Mouse (Mus musculus) midbrain, embryonic 16.5 days (tissue): Measurements from ENCODE around the gene Synpo2. TPM values are rescaled to one million over a fixed set of nuclear protein-coding genes. Genes with fewer than 3 reads are reported as not detected.

Source experiments
- ATAC-seq: fragments of 200-750 bp; cut with Nextera tagmentation; 2 replicates; pipeline ENCODE4 v1.8.0; 2017; ENCODE audit warnings: moderate TSS enrichment
- H3K27ac ChIP-seq: fragments of 300-500 bp; sonication (generic); 2 replicates; pipeline ENCODE4 v1.5.1; 2014; ENCODE audit warnings: mild to moderate bottlenecking, low read length, mixed read lengths
- H3K27me3 ChIP-seq: fragments of 300-500 bp; sonication (generic); 2 replicates; pipeline ENCODE4 v1.6.1; 2014; ENCODE audit warnings: low read depth, low read length, mixed read lengths; ENCODE audit not compliant: control insufficient read depth, insufficient read depth
- H3K36me3 ChIP-seq: fragments of 300-500 bp; sonication (generic); 2 replicates; pipeline ENCODE4 v1.6.1; 2014; ENCODE audit warnings: mild to moderate bottlenecking, low read length, moderate library complexity, mixed read lengths; ENCODE audit not compliant: control insufficient read depth, insufficient read depth
- H3K4me1 ChIP-seq: fragments of 300-500 bp; sonication (generic); 2 replicates; pipeline ENCODE4 v1.6.1; 2014; ENCODE audit warnings: mild to moderate bottlenecking, low read length, mixed read lengths; ENCODE audit not compliant: control insufficient read depth, insufficient read depth
- H3K4me2 ChIP-seq: fragments of 300-500 bp; sonication (generic); 2 replicates; pipeline ENCODE4 v1.6.1; 2014; ENCODE audit warnings: mild to moderate bottlenecking, low read length, mixed read lengths
- H3K4me3 ChIP-seq: fragments of 300-500 bp; sonication (generic); 2 replicates; pipeline ENCODE4 v1.5.1; 2014; ENCODE audit warnings: low read depth, mild to moderate bottlenecking, low read length, moderate library complexity, mixed read lengths
- H3K9ac ChIP-seq: fragments of 300-500 bp; sonication (generic); 2 replicates; pipeline ENCODE4 v1.6.1; 2014; ENCODE audit warnings: low read depth, low read length, mixed read lengths
- H3K9me3 ChIP-seq: fragments of 300-500 bp; sonication (generic); replicated peaks from 2 replicates; pipeline ENCODE4 v1.6.1; 2014; ENCODE audit warnings: mild to moderate bottlenecking, low read length, mixed read lengths; ENCODE audit not compliant: control insufficient read depth, poor library complexity, severe bottlenecking
- WGBS: fragments of 180-500 bp; shearing (Covaris S2); extraction: QIAGEN DNeasy Blood & Tissue Kit; methylation state at CpG from one replicate; pipeline ENCODE4 v1.1.7; 2014; 5-methylcytosine and 5-hydroxymethylcytosine counted together
- polyA plus RNA-seq: library from polyadenylated mRNA; unstranded; fragments of >200 nt; fragmentation: Nextera tagmentation; extraction: Ambion mirVana; gene quantifications from 2 replicates; pipeline ENCODE4 v1.2.1, GENCODE M21; 2015

Synpo2 gene
- polyA plus RNA-seq, 1 experiment from 2014 or later = 3.2 TPM

DNA sequence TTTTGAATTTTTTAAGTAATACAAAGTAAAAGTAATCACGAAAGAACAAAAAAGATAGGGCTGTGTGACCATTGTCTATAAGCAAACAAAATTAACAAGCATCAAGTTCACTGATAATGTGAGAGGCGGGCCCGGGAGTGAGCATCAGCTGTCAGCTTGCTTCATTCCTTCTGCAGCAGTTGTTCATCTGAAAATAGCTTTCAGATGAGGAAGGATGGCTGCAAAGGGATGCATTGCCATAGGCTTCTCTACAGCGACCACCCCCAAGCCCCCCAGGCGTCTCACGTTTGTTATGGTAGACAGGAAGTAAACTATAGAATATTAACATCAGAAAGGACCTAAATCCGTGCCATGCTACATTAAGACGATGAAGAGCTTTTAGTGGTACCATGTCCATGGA lies 202.1 kb downstream of the Synpo2 start:
- 65% methylated on average over 8 of the region's 8 CpGs for WGBS
- Histone ChIP-seq H3K36me3 (no peaks in the 10 kb centered on the region), H3K4me2 (no peak overlapping the region), H3K9me3 (no peaks in the 10 kb centered on the region), H3K4me3 (no peak overlapping the region), H3K4me1 (no peaks in the 10 kb centered on the region), H3K27ac (no peak overlapping the region), H3K9ac (no peak overlapping the region), H3K27me3 (no peaks in the 10 kb centered on the region)
- no peak for ATAC-seq

Other genes starting within 250 kb of the Synpo2 start
- gene Myoz2, start 201.1 kb downstream of the Synpo2 start, polyA plus RNA-seq = not detected in 2 replicates
- 14.0 and 16.2 TPM in 2 replicates for gene Sec24d, start 31.3 kb upstream of the Synpo2 start, polyA plus RNA-seq
- 24.1 and 25.5 TPM in 2 replicates for gene Mettl14, start 150.0 kb upstream of the Synpo2 start, polyA plus RNA-seq
- 11.5 and 13.8 TPM in 2 replicates for gene Prss12, start 210.8 kb upstream of the Synpo2 start, polyA plus RNA-seq